Mouse (Mus musculus): ENCODE data around the gene Sectm1b. TPM values are rescaled to one million over a fixed set of nuclear protein-coding genes. Genes with fewer than 3 reads are reported as not detected.
A peak's percentile ranks its signal among the peaks of the same experiment; 100 is the strongest.

Gene Sectm1b
- total RNA-seq, 2 experiments from 2014 or later, result not detected

- intact Hi-C loops (cut with DNase I; ENCODE audit: low total_unique reads), result loop anchor here (5.0 kb wide), 1 partner anchor 134 kb away; no protein-coding TSS in a partner anchor
- peak; percentile 88 for DNase-seq
Observed at GRCm38 (mm10) chr11:121041212-121041611, 22.2 kb downstream of the Sectm1b start.

GRCm38 (mm10) chr11:121039302-121039701, 24.1 kb downstream of the Sectm1b start, which contains the start of gene Cd7:
TSS of gene Cd7 (minus strand) at chr11:121039418.
- intact Hi-C loops (cut with DNase I; ENCODE audit: low total_unique reads), result no loop called here
- no peak for DNase-seq

GRCm38 (mm10) chr11:121038366-121039240, 24.8 kb downstream of the Sectm1b start:
- intact Hi-C loops (cut with DNase I; ENCODE audit: low total_unique reads), result no loop called here

GRCm38 (mm10) chr11:121033118-121033517, 30.3 kb downstream of the Sectm1b start:
- no peak for DNase-seq
- intact Hi-C loops (cut with DNase I; ENCODE audit: low total_unique reads), result no loop called here

More at GRCm38 (mm10) chr11:121038366-121039240, 24.8 kb downstream of the Sectm1b start:
- DNase-seq, result no peak

GRCm38 (mm10) chr11:121027259-121027658, 36.1 kb downstream of the Sectm1b start:
- DNase-seq, result no peak
- intact Hi-C loops (cut with DNase I; ENCODE audit: low total_unique reads), result no loop called here

GRCm38 (mm10) chr11:121024163-121024562, 39.2 kb downstream of the Sectm1b start:
- intact Hi-C loops (cut with DNase I; ENCODE audit: low total_unique reads), result no loop called here
- no peak for DNase-seq

GRCm38 (mm10) chr11:121019501-121019900, 43.9 kb downstream of the Sectm1b start:
- intact Hi-C loops (cut with DNase I; ENCODE audit: low total_unique reads), result no loop called here
- no peak for DNase-seq

- peak; percentile 67 for DNase-seq
- intact Hi-C loops (cut with DNase I; ENCODE audit: low total_unique reads), result no loop called here
Observed at GRCm38 (mm10) chr11:121017703-121018102, 45.7 kb downstream of the Sectm1b start.

- intact Hi-C loops (cut with DNase I; ENCODE audit: low total_unique reads), result no loop called here
- no peak for DNase-seq
Observed at GRCm38 (mm10) chr11:121015472-121015871, 47.9 kb downstream of the Sectm1b start.

GRCm38 (mm10) chr11:121014896-121015300, 48.5 kb downstream of the Sectm1b start:
- DNase-seq, result no peak
- intact Hi-C loops (cut with DNase I; ENCODE audit: low total_unique reads), result no loop called here

- intact Hi-C loops (cut with DNase I; ENCODE audit: low total_unique reads), result no loop called here
- DNase-seq, result no peak
Observed at GRCm38 (mm10) chr11:121013656-121014055, 49.7 kb downstream of the Sectm1b start.

- intact Hi-C loops (cut with DNase I; ENCODE audit: low total_unique reads), result no loop called here
- DNase-seq, result no peak
Observed at GRCm38 (mm10) chr11:121010044-121010755, 53.2 kb downstream of the Sectm1b start.

- DNase-seq, result no peak
Observed at GRCm38 (mm10) chr11:121006184-121006583, 57.2 kb downstream of the Sectm1b start.

GRCm38 (mm10) chr11:121004281-121004680, 59.1 kb downstream of the Sectm1b start:
- intact Hi-C loops (cut with DNase I; ENCODE audit: low total_unique reads), result no loop called here
- DNase-seq, result no peak

More at GRCm38 (mm10) chr11:121006184-121006583, 57.2 kb downstream of the Sectm1b start:
- intact Hi-C loops (cut with DNase I; ENCODE audit: low total_unique reads), result no loop called here

Other genes starting within 250 kb of the Sectm1b start
- 10 to 100 TPM; 13.9 to 19.4 TPM for gene Fasn, start 239.0 kb downstream of the Sectm1b start, total RNA-seq (2021)
- 1 to 10 TPM; 2.3 to 2.8 TPM for gene Ccdc57, start 130.7 kb downstream of the Sectm1b start, total RNA-seq (2021)
- gene Slc16a3, start 115.1 kb downstream of the Sectm1b start, total RNA-seq (2021), result 100 to 1,000 TPM; 272 to 355 TPM
- gene Csnk1d, start 72.2 kb downstream of the Sectm1b start, total RNA-seq (2021), result 10 to 100 TPM; 50.2 to 56.9 TPM
- not detected for gene Cd7, start 24.2 kb downstream of the Sectm1b start, total RNA-seq (2021)
- gene Sectm1a, start 17.7 kb upstream of the Sectm1b start, total RNA-seq (2021), result not detected
- not detected for gene Tex19.2, start 55.1 kb upstream of the Sectm1b start, total RNA-seq (2021)
- gene Tex19.1, start 82.6 kb upstream of the Sectm1b start, total RNA-seq (2021), result not detected
- gene Uts2r, start 96.7 kb upstream of the Sectm1b start, total RNA-seq (2021), result 1 to 10 TPM; 1.6 to 2.1 TPM
- 1 to 10 TPM; 6.0 to 7.7 TPM for gene Hexdc, start 140.9 kb upstream of the Sectm1b start, total RNA-seq (2021)
- 10 to 100 TPM; 10.0 to 12.0 TPM for gene Ogfod3, start 141.1 kb upstream of the Sectm1b start, total RNA-seq (2021)
- gene Cybc1, start 165.8 kb upstream of the Sectm1b start, total RNA-seq (2021), result 1 to 10 TPM; 4.4 to 5.6 TPM
- gene Narf, start 173.7 kb upstream of the Sectm1b start, total RNA-seq (2021), result 10 to 100 TPM; 40.9 to 56.1 TPM
- gene Foxk2, start 196.4 kb upstream of the Sectm1b start, total RNA-seq (2021), result 10 to 100 TPM; 18.9 to 24.7 TPM

All from gastrocnemius, postnatal 14 days (tissue).